Mouse (Mus musculus) forebrain, embryonic 10.5 days (tissue): Measurements from ENCODE around the gene Arhgef2. TPM values are rescaled to one million over a fixed set of nuclear protein-coding genes. Genes with fewer than 3 reads are reported as not detected.
A peak's percentile ranks its signal among the peaks of the same experiment; 100 is the strongest.

Experiments used
- DNase-seq: peaks from one replicate; pipeline ENCODE4 v3.0.0-alpha.2; 2017; ENCODE audit warnings: low spot score; ENCODE audit errors: extremely low spot score
- H3K27ac ChIP-seq: fragments of 300-500 bp; sonication (generic); 2 replicates; pipeline ENCODE4 v1.5.1; 2016; ENCODE audit warnings: mild to moderate bottlenecking
- H3K27me3 ChIP-seq: fragments of 300-500 bp; sonication (generic); 2 replicates; pipeline ENCODE4 v1.6.1; 2016; ENCODE audit warnings: mild to moderate bottlenecking; ENCODE audit not compliant: poor library complexity, severe bottlenecking
- H3K36me3 ChIP-seq: fragments of 300-500 bp; sonication (generic); replicated peaks from 2 replicates; pipeline ENCODE4 v1.6.1; 2016; ENCODE audit warnings: mild to moderate bottlenecking, moderate library complexity
- H3K4me1 ChIP-seq: fragments of 300-500 bp; sonication (generic); 2 replicates; pipeline ENCODE4 v1.6.1; 2016
- H3K4me3 ChIP-seq: fragments of 300-500 bp; sonication (generic); 2 replicates; pipeline ENCODE4 v1.5.1; 2016; ENCODE audit warnings: mild to moderate bottlenecking, moderate library complexity
- H3K9me3 ChIP-seq: fragments of 300-500 bp; sonication (generic); 2 replicates; pipeline ENCODE4 v1.6.1; 2016; ENCODE audit warnings: mild to moderate bottlenecking, moderate library complexity
- WGBS: fragments of 180-500 bp; shearing (Covaris S2); methylation state at CpG from one replicate; pipeline ENCODE4 v1.1.7; 2016; 5-methylcytosine and 5-hydroxymethylcytosine counted together
- polyA plus RNA-seq: library from polyadenylated mRNA; unstranded; fragments of >200 nt; fragmentation: Nextera tagmentation; extraction: Ambion mirVana; gene quantifications from 2 replicates; pipeline ENCODE4 v1.2.1, GENCODE M21; 2016

Gene Arhgef2
- polyA plus RNA-seq, 1 experiment from 2014 or later, result 92.6 TPM

- WGBS, result 80% methylated on average over 8 of the region's 8 CpGs
- Histone ChIP-seq H3K27ac (no peak overlapping the region), H3K9me3 (no peaks in the 10 kb centered on the region), H3K36me3 (no peaks in the 10 kb centered on the region), H3K4me3 (peak overlapping the region; percentile 6; the same call in 1 of the 2 replicates), H3K27me3 (peaks cover 14% of the 10 kb centered on the region; the same call in 1 of the 2 replicates), H3K4me1 (peaks cover 57% of the 10 kb centered on the region)
- DNase-seq, result no peak
Observed at GRCm38 (mm10) chr3:88618074-88618871, 12.5 kb downstream of the Arhgef2 start.

GRCm38 (mm10) chr3:88619113-88620097 lies 13.6 kb downstream of the Arhgef2 start:
- peaks cover 68% of the 10 kb centered on the region for H3K4me1 ChIP-seq
- H3K27me3 ChIP-seq, result peaks cover 14% of the 10 kb centered on the region; the same call in 1 of the 2 replicates
- no peak for DNase-seq
- WGBS, result 36% methylated on average over 9 of the region's 9 CpGs
- H3K27ac ChIP-seq, result 0 out of 2 replicates have a peak overlapping the region, but pooled peaks have one; percentile 35
- peak overlapping the region; percentile 16; the same call in 1 of the 2 replicates for H3K4me3 ChIP-seq
- H3K9me3 ChIP-seq, result no peaks in the 10 kb centered on the region
- H3K36me3 ChIP-seq, result peaks cover 3% of the 10 kb centered on the region

GRCm38 (mm10) chr3:88620146-88620991 lies 14.6 kb downstream of the Arhgef2 start:
- Histone ChIP-seq H3K27me3 (peaks cover 12% of the 10 kb centered on the region; the same call in 1 of the 2 replicates), H3K36me3 (peaks cover 12% of the 10 kb centered on the region), H3K9me3 (no peaks in the 10 kb centered on the region), H3K27ac (peak overlapping the region; percentile 99), H3K4me3 (peak overlapping the region; percentile 82), H3K4me1 (peaks cover 73% of the 10 kb centered on the region)
- WGBS, result 13% methylated on average over 15 of the region's 15 CpGs
- DNase-seq, result no peak

GRCm38 (mm10) chr3:88620992-88621536 lies 15.3 kb downstream of the Arhgef2 start:
- no peaks in the 10 kb centered on the region for H3K9me3 ChIP-seq
- WGBS, result under 1% methylated on average over 64 of the region's 64 CpGs
- peaks cover 11% of the 10 kb centered on the region; the same call in 1 of the 2 replicates for H3K27me3 ChIP-seq
- peaks cover 72% of the 10 kb centered on the region for H3K4me1 ChIP-seq
- peaks cover 18% of the 10 kb centered on the region for H3K36me3 ChIP-seq
- H3K4me3 ChIP-seq, result peak overlapping the region; percentile 82
- peak overlapping the region; percentile 99 for H3K27ac ChIP-seq
- peak; percentile 77 for DNase-seq

- Histone ChIP-seq H3K9me3 (no peaks in the 10 kb centered on the region), H3K27ac (peak overlapping the region; percentile 99), H3K4me3 (peak overlapping the region; percentile 82), H3K36me3 (peaks cover 24% of the 10 kb centered on the region), H3K4me1 (peaks cover 72% of the 10 kb centered on the region), H3K27me3 (peaks cover 11% of the 10 kb centered on the region; the same call in 1 of the 2 replicates)
- peak; percentile 58 for DNase-seq
- WGBS, result under 1% methylated on average over 36 of the region's 36 CpGs
Observed at GRCm38 (mm10) chr3:88621537-88622112, 15.9 kb downstream of the Arhgef2 start.

- Histone ChIP-seq H3K27ac (peak overlapping the region; percentile 99), H3K27me3 (peaks cover 11% of the 10 kb centered on the region; the same call in 1 of the 2 replicates), H3K4me3 (peak overlapping the region; percentile 82), H3K9me3 (no peaks in the 10 kb centered on the region), H3K36me3 (peaks cover 30% of the 10 kb centered on the region), H3K4me1 (peaks cover 75% of the 10 kb centered on the region)
- DNase-seq, result peak; percentile 60
- under 1% methylated on average over 24 of the region's 24 CpGs for WGBS
Observed at GRCm38 (mm10) chr3:88622113-88622940, 16.6 kb downstream of the Arhgef2 start.

GRCm38 (mm10) chr3:88622941-88623345 lies 17.2 kb downstream of the Arhgef2 start:
- Histone ChIP-seq H3K27ac (peak overlapping the region; percentile 99), H3K27me3 (peaks cover 8% of the 10 kb centered on the region; the same call in 1 of the 2 replicates), H3K36me3 (peaks cover 36% of the 10 kb centered on the region), H3K9me3 (no peaks in the 10 kb centered on the region), H3K4me1 (peaks cover 79% of the 10 kb centered on the region), H3K4me3 (peak overlapping the region; percentile 82)
- 0% methylated on average over 6 of the region's 6 CpGs for WGBS
- DNase-seq, result no peak

GRCm38 (mm10) chr3:88623346-88624135 lies 17.8 kb downstream of the Arhgef2 start:
- Histone ChIP-seq H3K36me3 (peaks cover 42% of the 10 kb centered on the region), H3K4me1 (peaks cover 80% of the 10 kb centered on the region)

GRCm38 (mm10) chr3:88624324-88624723 lies 18.6 kb downstream of the Arhgef2 start:
- DNase-seq, result no peak
- peaks cover 83% of the 10 kb centered on the region for H3K4me1 ChIP-seq
- peak overlapping the region; percentile 82 for H3K4me3 ChIP-seq
- H3K36me3 ChIP-seq, result peaks cover 50% of the 10 kb centered on the region
- no peaks in the 10 kb centered on the region for H3K9me3 ChIP-seq
- 38% methylated on average over 4 of the region's 4 CpGs for WGBS
- H3K27ac ChIP-seq, result peak overlapping the region; percentile 99
- no peaks in the 10 kb centered on the region for H3K27me3 ChIP-seq

More at GRCm38 (mm10) chr3:88623346-88624135, 17.8 kb downstream of the Arhgef2 start:
- peak overlapping the region; percentile 99 for H3K27ac ChIP-seq
- peak overlapping the region; percentile 82 for H3K4me3 ChIP-seq
- peaks cover 2% of the 10 kb centered on the region; the same call in 1 of the 2 replicates for H3K27me3 ChIP-seq
- no peaks in the 10 kb centered on the region for H3K9me3 ChIP-seq
- DNase-seq, result peak; percentile 55
- 4% methylated on average over 15 of the region's 15 CpGs for WGBS

GRCm38 (mm10) chr3:88624951-88625350 lies 19.2 kb downstream of the Arhgef2 start:
- H3K27me3 ChIP-seq, result no peaks in the 10 kb centered on the region
- H3K4me1 ChIP-seq, result peaks cover 82% of the 10 kb centered on the region
- H3K27ac ChIP-seq, result peak overlapping the region; percentile 99
- H3K9me3 ChIP-seq, result no peaks in the 10 kb centered on the region
- peak overlapping the region; percentile 82 for H3K4me3 ChIP-seq
- peaks cover 56% of the 10 kb centered on the region for H3K36me3 ChIP-seq
- WGBS, result 73% methylated on average over 2 of the region's 2 CpGs
- no peak for DNase-seq
